Mouse (Mus musculus) lung, embryonic 14.5 days (tissue): ENCODE results near the gene Myrfl. TPM values are rescaled to one million over a fixed set of nuclear protein-coding genes. Genes with fewer than 3 reads are reported as not detected.

Source experiments
- ATAC-seq: fragments of 200-750 bp; cut with Nextera tagmentation; 2 replicates; pipeline ENCODE4 v1.8.0; 2017; ENCODE audit warnings: mild to moderate bottlenecking, moderate TSS enrichment, moderate library complexity; ENCODE audit not compliant: insufficient read depth
- DNase-seq: peaks from one replicate; pipeline ENCODE4 v3.0.0-alpha.2; 2015
- H3K27ac ChIP-seq: fragments of 300-500 bp; sonication (generic); 2 replicates; pipeline ENCODE4 v1.5.1; 2014; ENCODE audit warnings: low read depth, mild to moderate bottlenecking, moderate library complexity
- H3K27me3 ChIP-seq: fragments of 300-500 bp; sonication (generic); 2 replicates; pipeline ENCODE4 v1.6.1; 2014; ENCODE audit warnings: low read length, control low read depth; ENCODE audit not compliant: insufficient read depth
- H3K36me3 ChIP-seq: fragments of 300-500 bp; sonication (generic); 2 replicates; pipeline ENCODE4 v1.6.1; 2014; ENCODE audit warnings: control low read depth; ENCODE audit not compliant: insufficient read depth
- H3K4me1 ChIP-seq: fragments of 300-500 bp; sonication (generic); 2 replicates; pipeline ENCODE4 v1.6.1; 2014; ENCODE audit warnings: antibody characterized with exemption, control low read depth; ENCODE audit not compliant: insufficient read depth
- H3K4me2 ChIP-seq: fragments of 300-500 bp; sonication (generic); 2 replicates; pipeline ENCODE4 v1.6.1; 2014; ENCODE audit warnings: mild to moderate bottlenecking
- H3K4me3 ChIP-seq: fragments of 300-500 bp; sonication (generic); 2 replicates; pipeline ENCODE4 v1.5.1; 2014; ENCODE audit warnings: low read depth, low read length
- H3K9ac ChIP-seq: fragments of 300-500 bp; sonication (generic); 2 replicates; pipeline ENCODE4 v1.6.1; 2014
- H3K9me3 ChIP-seq: fragments of 300-500 bp; sonication (generic); 2 replicates; pipeline ENCODE4 v1.6.1; 2016; ENCODE audit warnings: low read depth, low read length, control low read depth
- CTCF ChIP-seq: IDR thresholded peaks from 2 replicates; pipeline ENCODE4 v1.5.1; 2016; ENCODE audit warnings: antibody characterized with exemption, low read depth
- WGBS: fragments of 180-500 bp; shearing (Covaris S2); extraction: QIAGEN DNeasy Blood & Tissue Kit; methylation state at CpG from one replicate; pipeline ENCODE4 v1.1.7; 2014; 5-methylcytosine and 5-hydroxymethylcytosine counted together
- polyA plus RNA-seq: library from polyadenylated mRNA; unstranded; fragments of >200 nt; fragmentation: Nextera tagmentation; extraction: Ambion mirVana; gene quantifications from 2 replicates; pipeline ENCODE4 v1.2.1, GENCODE M21; 2014

Myrfl gene
- polyA plus RNA-seq, 1 experiment from 2014 or later, result not detected

DNA sequence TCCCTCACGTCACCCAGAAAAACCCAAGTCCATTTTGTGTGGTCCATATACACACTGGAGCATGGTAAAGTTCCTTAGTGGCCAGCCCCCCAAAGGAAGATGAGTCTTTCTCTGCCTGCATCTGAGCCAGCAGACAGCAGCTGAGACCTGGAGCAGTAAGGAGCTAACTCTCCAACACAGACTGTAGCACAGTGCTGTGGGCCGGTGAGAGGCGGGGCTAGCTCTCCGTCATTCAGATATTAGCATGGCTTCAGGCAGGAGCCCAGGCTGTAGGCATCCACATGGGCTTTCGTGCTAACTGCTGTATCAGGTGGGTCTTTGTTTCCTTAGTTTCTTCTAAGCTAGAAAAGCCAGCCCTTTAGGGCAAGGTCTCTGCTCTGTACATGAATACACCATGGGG lies 6.1 kb downstream of the Myrfl start:
- peak; percentile 52; the same call in 1 of the 2 replicates for ATAC-seq
- Histone ChIP-seq H3K27me3 (no peaks in the 10 kb centered on the region), H3K4me1 (no peaks in the 10 kb centered on the region), H3K4me3 (no peak overlapping the region), H3K9me3 (no peaks in the 10 kb centered on the region), H3K4me2 (no peak overlapping the region), H3K36me3 (no peaks in the 10 kb centered on the region), H3K9ac (no peak overlapping the region), H3K27ac (no peak overlapping the region)
- TF ChIP-seq CTCF, result no peak
- 44% methylated on average over 5 of the region's 5 CpGs for WGBS
- DNase-seq, result no peak

GRCm38 (mm10) chr10:116884552-116884951 lies 12.2 kb downstream of the Myrfl start:
- Histone ChIP-seq H3K27me3 (no peaks in the 10 kb centered on the region), H3K27ac (no peak overlapping the region), H3K9ac (no peak overlapping the region), H3K4me1 (no peaks in the 10 kb centered on the region), H3K4me3 (no peak overlapping the region), H3K9me3 (no peaks in the 10 kb centered on the region), H3K36me3 (no peaks in the 10 kb centered on the region), H3K4me2 (no peak overlapping the region)
- no peak for ATAC-seq
- no peak for DNase-seq
- WGBS, result 66% methylated on average over 3 of the region's 3 CpGs
- no peak for TF ChIP-seq CTCF

GRCm38 (mm10) chr10:116883531-116883930 lies 13.2 kb downstream of the Myrfl start:
- H3K36me3 ChIP-seq, result no peaks in the 10 kb centered on the region
- H3K4me2 ChIP-seq, result no peak overlapping the region
- H3K9ac ChIP-seq, result no peak overlapping the region
- no peaks in the 10 kb centered on the region for H3K9me3 ChIP-seq
- DNase-seq, result peak; percentile 23
- ATAC-seq, result no peak
- no peak overlapping the region for H3K27ac ChIP-seq
- no peaks in the 10 kb centered on the region for H3K27me3 ChIP-seq
- H3K4me1 ChIP-seq, result no peaks in the 10 kb centered on the region
- 0 out of 2 replicates have a peak, but pooled peaks have one; percentile 17 for TF ChIP-seq CTCF
- no peak overlapping the region for H3K4me3 ChIP-seq
- WGBS, result 49% methylated on average over 5 of the region's 5 CpGs

DNA sequence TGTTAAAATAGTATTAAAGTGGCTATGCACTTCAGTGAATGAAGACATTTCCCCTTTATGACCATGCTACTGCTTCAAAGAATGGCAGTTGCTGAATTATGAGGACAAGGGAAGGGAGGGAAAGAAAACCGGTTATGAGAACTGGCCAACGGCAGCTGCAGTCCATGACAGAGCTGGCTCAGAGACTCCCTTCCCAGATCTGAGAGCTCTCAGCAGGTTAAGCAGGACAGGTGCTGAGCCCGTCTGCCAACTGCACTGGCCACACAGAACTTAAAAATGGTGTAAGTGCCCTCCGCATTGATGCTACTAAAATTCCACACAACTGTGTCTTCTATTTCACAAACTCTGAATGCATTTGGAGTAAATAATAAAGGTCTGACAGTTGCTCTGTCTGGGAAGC lies 19.3 kb downstream of the Myrfl start:
- TF ChIP-seq CTCF, result no peak
- no peak for DNase-seq
- Histone ChIP-seq H3K9ac (no peak overlapping the region), H3K36me3 (no peaks in the 10 kb centered on the region), H3K27ac (no peak overlapping the region), H3K4me2 (no peak overlapping the region), H3K4me3 (no peak overlapping the region), H3K27me3 (no peaks in the 10 kb centered on the region), H3K9me3 (no peaks in the 10 kb centered on the region), H3K4me1 (no peaks in the 10 kb centered on the region)
- WGBS, result 82% methylated on average over 4 of the region's 4 CpGs
- no peak for ATAC-seq

DNA sequence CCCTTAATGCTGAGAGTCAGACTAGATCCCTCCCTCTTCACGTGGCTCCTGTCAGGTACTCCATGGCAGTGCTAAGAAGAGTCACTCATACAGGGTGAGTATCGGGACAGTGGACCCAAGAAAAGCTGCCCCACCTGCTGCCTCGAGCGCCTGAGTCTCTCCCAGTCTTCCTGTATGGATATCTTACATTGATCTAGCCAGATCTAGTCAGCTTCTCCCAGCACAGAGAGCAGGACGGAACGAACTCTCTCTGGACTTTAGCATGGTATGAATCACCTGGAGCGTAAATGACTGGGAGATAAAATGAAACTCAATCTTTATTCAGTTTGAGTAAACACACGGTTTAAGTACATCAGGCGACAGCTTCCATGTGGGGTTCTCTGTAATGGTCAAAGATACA lies 22.2 kb downstream of the Myrfl start:
- ATAC-seq, result no peak
- TF ChIP-seq CTCF, result no peak
- H3K9me3 ChIP-seq, result no peaks in the 10 kb centered on the region
- H3K9ac ChIP-seq, result no peak overlapping the region
- H3K4me1 ChIP-seq, result no peaks in the 10 kb centered on the region
- no peak overlapping the region for H3K4me3 ChIP-seq
- no peak overlapping the region for H3K4me2 ChIP-seq
- 66% methylated on average over 9 of the region's 9 CpGs for WGBS
- H3K27me3 ChIP-seq, result no peaks in the 10 kb centered on the region
- no peak overlapping the region for H3K27ac ChIP-seq
- DNase-seq, result no peak
- no peaks in the 10 kb centered on the region for H3K36me3 ChIP-seq

GRCm38 (mm10) chr10:116872016-116872410 lies 24.7 kb downstream of the Myrfl start:
- Histone ChIP-seq H3K4me3 (no peak overlapping the region), H3K27ac (no peak overlapping the region), H3K4me2 (no peak overlapping the region), H3K36me3 (no peaks in the 10 kb centered on the region), H3K4me1 (no peaks in the 10 kb centered on the region), H3K27me3 (no peaks in the 10 kb centered on the region), H3K9ac (no peak overlapping the region), H3K9me3 (no peaks in the 10 kb centered on the region)
- ATAC-seq, result no peak
- no peak for DNase-seq
- no peak for TF ChIP-seq CTCF
- 62% methylated on average over 14 of the region's 14 CpGs for WGBS

GRCm38 (mm10) chr10:116871329-116872015 lies 25.2 kb downstream of the Myrfl start:
- H3K4me2 ChIP-seq, result no peak overlapping the region
- DNase-seq (no peak), ATAC-seq (no peak)
- 62% methylated on average over 12 of the region's 12 CpGs for WGBS
- no peaks in the 10 kb centered on the region for H3K9me3 ChIP-seq
- H3K4me1 ChIP-seq, result no peaks in the 10 kb centered on the region
- H3K9ac ChIP-seq, result no peak overlapping the region
- no peak for TF ChIP-seq CTCF
- no peaks in the 10 kb centered on the region for H3K36me3 ChIP-seq
- H3K4me3 ChIP-seq, result no peak overlapping the region
- H3K27me3 ChIP-seq, result no peaks in the 10 kb centered on the region
- no peak overlapping the region for H3K27ac ChIP-seq
